Mouse (Mus musculus) frontal cortex, postnatal 10 days (tissue): ENCODE results near the gene Lhx4.
A peak's percentile ranks its signal among the peaks of the same experiment; 100 is the strongest.

Experiments used
- DNase-seq, 2 experiments: peaks; one replicate each; pipeline ENCODE4 v3.0.0; 2022; ENCODE audit warnings: low spot score in 2 of 2, mixed read lengths in 1 of 2

The Lhx4 gene

DNA sequence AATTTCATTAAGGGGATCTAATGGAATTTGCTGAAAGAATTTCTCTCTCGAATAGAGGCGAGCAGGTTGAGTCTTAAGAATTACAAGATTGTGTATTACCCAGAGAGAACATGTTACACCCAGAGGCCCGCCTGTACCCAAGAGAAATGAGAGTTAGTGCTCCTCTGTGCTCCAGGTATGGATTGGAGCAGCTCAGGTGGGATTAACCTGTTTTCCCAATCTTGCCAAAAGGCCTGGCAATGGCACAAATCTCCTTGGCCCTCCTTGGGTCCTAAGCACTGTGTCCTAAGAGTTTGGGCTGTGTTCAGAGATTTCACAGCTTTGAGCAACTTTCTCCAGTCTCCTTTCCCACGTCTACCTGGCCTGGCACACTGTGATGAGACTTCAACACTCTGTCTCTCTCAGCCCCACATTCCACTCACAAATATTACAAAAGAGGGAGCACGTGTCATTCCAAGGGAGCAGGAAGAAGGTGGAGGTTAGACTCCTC is 48.2 kb downstream of the Lhx4 start:
- DNase-seq: no peak

GRCm38 (mm10) chr1:155700886-155701285 is 50.6 kb downstream of the Lhx4 start:
- DNase-seq: no peak

GRCm38 (mm10) chr1:155698373-155699159 is 52.9 kb downstream of the Lhx4 start:
- peak; percentile 31 to 47 for DNase-seq

- no peak for DNase-seq
Measured at GRCm38 (mm10) chr1:155693443-155693842, 58.0 kb downstream of the Lhx4 start.

DNA sequence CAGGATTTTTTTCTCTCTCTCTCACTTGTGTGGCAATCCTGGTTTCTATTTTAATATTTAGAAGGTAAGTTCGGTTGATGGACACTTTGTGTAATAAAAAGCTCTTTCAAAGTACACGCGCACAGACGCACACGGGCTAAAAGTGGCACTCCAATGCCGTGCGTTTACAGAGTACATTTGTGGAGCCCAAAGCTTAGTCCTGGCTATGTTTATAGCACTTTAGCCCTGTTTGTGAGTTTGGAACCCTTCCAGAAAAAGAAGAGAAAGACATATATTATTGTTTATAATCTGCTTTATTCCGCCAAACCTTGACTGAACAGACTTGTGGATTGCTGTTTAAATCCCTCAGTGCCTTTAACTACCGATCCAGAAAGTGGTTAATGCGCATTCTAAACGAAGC is 58.5 kb downstream of the Lhx4 start:
- no peak for DNase-seq

GRCm38 (mm10) chr1:155692230-155692629 is 59.3 kb downstream of the Lhx4 start:
- DNase-seq: no peak

GRCm38 (mm10) chr1:155689558-155689957 is 61.9 kb downstream of the Lhx4 start:
- no peak for DNase-seq

DNA sequence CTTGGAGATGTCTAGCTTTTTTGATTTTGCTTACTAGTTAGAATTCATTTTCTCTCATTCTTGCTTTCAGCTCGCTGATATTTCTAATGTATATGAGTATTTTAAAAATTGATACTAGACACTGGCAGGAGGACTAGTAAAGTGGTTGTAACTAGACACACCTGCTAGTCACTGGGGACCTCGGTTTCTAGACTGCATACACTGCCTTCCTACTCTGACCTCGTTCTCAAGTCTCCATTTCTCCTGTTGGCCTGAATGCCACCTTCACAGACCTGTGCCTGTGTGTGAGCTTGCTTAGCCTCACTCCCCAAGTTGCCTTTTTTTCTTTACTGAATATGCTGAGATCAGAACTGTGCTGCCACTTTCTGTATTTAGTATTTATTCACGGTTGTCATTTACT is 62.3 kb downstream of the Lhx4 start:
- DNase-seq: no peak

GRCm38 (mm10) chr1:155686816-155687215 is 64.7 kb downstream of the Lhx4 start:
- no peak for DNase-seq

- no peak for DNase-seq
Measured at GRCm38 (mm10) chr1:155681116-155681799, 70.2 kb downstream of the Lhx4 start.

- DNase-seq: no peak
Measured at GRCm38 (mm10) chr1:155675570-155675969, 75.9 kb downstream of the Lhx4 start.

DNA sequence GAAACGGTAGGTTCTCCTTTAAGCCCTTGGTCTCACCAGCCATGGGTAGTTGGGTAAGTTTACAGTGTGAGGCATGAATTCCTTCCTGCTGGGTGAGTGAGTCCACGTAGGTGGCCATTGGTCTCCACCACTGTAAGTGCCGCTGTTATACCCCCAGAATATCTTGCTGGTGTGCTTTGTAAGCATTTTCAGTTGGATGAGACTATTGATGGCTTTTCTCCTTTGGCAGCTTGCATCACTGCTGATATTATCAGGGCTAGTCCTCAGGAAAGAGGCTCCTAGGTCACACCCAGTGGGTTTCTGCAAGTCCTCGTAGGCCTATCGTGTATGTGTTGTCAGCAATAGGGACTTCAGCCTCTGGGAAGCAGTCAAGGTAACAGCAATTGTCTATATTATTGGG is 87.5 kb downstream of the Lhx4 start:
- no peak for DNase-seq

- no peak for DNase-seq
Measured at GRCm38 (mm10) chr1:155656321-155656720, 95.2 kb downstream of the Lhx4 start.

- no peak for DNase-seq
Measured at GRCm38 (mm10) chr1:155654961-155655360, 96.5 kb downstream of the Lhx4 start.

DNA sequence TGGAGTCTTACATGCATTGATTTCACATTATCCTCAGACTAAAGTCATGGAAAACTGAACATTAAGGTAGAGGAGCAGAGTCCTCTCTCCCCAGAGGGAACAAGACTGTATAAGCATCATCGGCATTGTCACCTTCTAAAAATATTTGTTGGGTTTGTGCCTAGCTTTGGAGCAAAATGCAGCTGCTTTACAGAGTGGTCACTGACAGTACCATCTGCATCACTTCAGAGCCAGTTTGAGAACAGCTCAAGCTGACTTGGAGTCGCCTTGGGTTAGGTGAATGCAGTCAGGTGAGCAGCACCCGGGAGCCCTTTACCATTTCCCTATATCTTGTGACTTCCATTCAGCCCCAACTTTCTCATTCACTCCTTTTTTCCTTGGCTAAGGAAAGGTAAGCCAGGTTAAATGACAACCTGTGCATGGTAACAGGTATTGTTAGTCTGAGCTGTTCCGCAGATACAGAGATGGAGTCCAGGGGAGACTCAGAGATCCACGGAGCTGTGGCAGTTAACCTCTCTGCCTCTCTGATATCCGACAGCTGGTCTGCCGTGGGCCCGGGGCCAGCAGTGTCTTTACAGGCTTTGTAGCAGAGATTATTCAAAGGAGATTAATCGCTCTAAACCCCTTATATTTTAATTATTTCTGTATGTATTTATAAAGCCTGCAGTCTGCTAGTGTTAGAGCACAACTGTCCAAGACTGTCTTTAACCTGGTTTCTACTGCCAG is 101.2 kb downstream of the Lhx4 start:
- DNase-seq: no peak
